Mouse (Mus musculus) left cerebral cortex, postnatal 4 days (tissue): ENCODE results near the gene Naa10. TPM values are rescaled to one million over a fixed set of nuclear protein-coding genes. Genes with fewer than 3 reads are reported as not detected.

ENCODE experiments used
- DNase-seq: peaks from one replicate; pipeline ENCODE4 v3.0.0-alpha.2; 2022
- intact Hi-C: fragments of 180-260 bp; cut with DNase I; formaldehyde crosslinking; loops from one replicate; pipeline ENCODE4 v1.15.1; 2025
- total RNA-seq, 2 experiments: library from RNA; stranded (reverse); gene quantifications; 2 replicates each; pipeline ENCODE4 v1.2.3; 2021

The Naa10 gene
- total RNA-seq = 10 to 100 TPM; 66.9 to 73.6 TPM

DNA sequence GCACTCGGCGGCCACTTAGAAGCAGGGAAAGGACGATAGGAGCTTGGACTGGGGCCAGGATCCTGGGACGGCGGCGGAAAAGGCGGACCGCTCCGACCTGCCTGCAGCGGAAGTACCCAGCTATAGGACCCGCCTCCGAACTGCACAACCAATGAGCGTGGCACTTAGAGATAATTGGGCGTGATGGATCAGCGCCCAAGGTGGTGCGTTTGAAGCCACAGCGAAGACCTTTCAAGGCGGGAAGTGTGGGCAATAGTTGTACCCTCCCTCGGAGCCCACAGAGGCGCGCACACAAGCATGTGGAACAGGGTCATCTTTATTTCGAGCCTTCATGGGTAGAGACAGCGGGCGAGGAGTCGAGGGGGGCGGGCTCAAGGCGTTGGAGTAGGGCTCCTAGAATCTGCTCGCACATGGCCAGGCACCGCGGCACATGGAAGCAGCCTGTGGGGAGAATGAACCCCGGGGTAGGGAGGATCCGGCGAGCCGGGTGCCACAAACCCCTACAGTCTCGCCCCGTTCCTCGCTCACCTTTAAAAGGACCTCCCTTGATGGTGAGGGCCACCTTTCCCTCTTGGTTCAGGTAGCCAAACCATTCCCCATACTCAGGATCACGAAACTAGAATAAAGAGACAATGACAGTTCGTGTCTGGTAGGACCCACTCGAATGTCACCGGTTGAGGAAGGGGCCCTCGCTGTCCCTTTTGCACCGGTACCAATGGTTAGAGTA lies at the start of gene Naa10, which contains the start of gene Arhgap4:
Gene Naa10 (minus strand): TSS at position 122 of the 727 bp plus-strand sequence.
Gene Arhgap4 (minus strand): TSS at position 48 of the 727 bp plus-strand sequence.
- DNase-seq = peak; percentile 95
- intact Hi-C loops = no loop called here

DNA sequence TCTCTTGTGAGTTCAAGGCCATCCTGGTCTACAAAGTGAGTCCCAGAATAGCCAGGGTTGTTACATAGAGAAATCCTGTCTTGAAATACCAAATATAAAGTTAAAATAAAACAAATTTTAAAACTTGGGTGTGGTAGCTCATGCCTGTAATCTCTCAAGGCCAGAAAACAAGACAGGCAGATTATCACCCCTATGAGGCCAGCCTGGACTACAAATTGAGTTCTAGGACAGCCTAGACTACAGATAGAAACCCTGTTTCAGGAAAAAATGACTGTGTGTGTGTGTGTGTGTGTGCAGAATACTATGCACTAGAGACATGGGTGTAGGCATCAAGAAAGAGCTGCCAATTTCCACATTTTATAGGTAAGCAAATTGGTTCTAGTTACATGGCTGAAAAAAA lies 49.0 kb upstream of the Naa10 start:
- no peak for DNase-seq
- intact Hi-C loops = loop anchor here (5.0 kb wide), 1 partner anchor 52 kb away; the partner anchor contains the start of gene Irak1

DNA sequence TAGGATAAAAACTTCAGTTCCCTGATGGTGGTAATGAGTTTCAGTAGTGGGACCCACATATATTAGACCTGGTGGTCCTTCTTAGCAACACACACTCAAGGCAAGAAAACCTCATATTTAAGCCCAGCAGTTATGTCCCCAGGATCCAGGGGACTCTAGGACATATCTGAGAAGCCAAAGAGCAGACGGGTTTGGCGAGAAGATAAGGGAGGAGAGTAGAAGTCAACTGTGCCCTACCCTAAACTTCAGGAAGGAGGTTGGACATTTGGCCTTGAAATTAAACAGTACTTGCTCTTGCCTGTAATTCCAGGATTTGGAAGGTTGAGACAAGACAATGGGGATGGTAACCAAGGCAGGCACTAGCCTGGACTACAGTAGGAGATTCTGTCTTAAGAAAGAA lies 48.0 kb upstream of the Naa10 start:
- intact Hi-C loops = loop anchor here (5.0 kb wide), 1 partner anchor 53 kb away; the partner anchor contains the start of gene Irak1
- DNase-seq = no peak

DNA sequence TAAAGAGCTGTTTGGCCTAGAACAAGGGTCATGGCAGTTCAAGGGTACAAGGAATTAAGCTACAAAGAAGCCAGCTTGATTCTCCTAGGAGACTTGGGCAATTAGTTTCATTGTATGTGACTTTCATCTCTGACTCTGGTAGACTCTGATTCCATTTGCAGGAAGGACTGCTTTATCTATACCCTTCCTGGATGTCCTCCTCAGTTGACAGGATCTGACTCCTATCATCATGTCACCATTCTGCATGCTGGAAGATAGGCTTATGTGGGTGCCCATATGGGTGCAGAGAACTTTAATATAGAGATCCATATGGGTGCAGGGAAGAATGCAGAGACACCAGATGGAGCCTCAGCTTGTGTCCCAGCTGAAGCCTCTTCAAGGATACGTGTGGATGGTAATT lies 47.4 kb upstream of the Naa10 start:
- intact Hi-C loops = no loop called here
- DNase-seq = no peak

DNA sequence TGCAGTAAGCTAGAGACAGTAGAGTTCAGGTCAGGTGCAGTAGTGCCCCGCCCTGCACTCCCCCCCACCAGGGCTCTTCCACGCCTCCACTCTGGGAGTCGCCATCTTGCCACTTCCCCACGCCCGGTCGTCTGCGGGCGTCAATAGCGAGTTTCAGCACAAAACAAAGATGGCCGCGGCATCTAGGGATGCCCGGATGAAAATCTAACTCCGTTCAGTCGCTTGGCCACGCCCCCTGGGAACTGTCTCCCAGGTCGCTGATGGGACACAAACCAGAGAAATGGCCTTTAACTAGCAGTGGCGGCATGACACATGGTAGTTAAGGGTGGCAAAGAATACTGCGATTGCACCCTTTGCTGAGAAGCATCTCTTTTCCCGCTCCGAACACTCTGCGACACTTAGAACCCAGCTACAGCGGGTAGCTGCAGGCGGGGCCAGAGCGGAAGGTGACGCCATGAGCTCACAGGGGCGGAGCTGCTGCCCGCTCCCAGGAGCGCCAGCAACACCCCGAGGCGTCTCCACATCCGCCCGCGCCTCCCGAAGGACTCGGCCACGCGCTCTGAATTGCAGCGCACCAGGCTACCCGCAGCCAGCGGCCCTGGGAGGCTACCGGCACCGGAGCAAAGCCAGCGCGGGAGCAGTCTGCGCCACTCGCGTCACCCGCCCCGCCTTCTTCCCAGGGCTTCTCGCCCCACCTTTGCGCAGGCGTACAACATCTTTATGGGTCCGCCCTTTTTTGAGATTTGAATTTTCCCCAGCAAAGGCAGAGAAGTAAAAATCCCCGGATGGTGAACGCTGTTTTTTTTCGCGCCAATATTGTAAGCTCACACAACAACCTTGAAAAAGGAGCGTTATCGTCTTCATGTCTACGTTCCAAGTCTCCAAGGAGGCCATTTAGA lies 45.7 kb upstream of the Naa10 start:
- intact Hi-C loops = no loop called here
- peak; percentile 92 for DNase-seq

DNA sequence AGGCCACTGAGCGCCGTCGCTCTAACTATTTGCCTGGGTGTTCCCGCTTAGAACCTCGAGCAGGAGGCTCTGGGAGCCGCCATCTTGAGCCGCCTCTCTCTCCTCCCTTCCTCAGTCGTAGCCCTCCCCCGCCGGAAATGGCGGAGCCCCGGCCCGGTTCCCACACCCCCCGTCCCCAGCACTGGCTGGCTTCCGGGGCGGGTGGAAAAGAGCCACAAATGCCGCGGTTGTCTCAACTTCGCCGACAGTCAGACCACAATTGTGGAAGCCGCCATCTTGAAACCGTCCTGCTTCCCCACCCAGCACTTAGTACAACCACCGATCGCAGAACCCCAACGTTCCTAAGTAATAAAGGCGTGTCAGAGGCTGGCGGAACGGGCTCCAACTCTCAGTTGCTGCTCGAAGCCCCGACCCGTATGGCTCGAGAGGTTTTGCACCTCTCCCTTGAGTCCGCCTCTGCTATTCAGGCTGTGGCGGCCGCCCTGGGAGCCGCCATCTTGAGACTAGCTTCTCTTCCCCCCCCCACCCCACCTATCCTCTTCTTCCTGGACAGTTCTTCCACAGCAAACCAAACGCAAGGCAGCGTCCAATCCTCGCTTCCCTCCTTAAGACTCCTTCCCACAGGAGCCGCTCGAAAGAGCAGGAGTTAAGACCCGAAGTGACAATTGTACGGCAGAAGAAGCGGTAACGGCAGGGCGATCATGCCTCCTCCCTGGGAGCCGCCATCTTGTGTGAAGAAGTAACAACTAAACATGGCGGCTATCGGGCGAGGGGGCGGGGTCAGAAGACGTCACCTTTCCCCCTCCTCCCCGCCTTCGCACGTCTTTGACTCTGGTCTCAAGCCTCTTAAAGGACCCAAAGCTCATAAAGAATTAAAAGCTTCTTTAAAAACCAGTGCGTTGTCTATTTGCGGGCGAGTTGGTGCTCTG lies 44.8 kb upstream of the Naa10 start, which contains the start of gene Hcfc1:
Gene Hcfc1 (minus strand): TSS at position 110 of the 929 bp plus-strand sequence.
- peak; percentile 91 for DNase-seq
- intact Hi-C loops = no loop called here

DNA sequence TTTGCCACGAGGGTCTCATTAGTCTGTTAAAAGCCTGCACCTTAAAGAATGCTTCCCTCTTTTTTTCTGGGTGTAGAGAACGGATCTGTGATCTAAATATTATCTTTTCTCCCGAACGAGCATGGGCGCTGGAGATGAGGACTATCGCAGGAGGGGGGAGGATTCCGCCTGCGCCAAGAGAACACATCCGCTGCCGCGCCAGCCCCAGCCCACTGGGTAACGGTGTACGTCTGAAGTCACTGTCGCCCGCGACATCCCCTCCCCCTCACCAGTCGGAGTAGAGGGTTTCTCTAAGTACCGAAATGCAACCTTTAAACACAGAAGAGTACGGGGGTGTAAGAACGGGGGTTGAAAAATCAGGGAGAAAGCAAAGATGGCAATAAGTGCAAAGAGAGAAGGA lies 43.6 kb upstream of the Naa10 start:
- intact Hi-C loops = no loop called here
- DNase-seq = peak; percentile 36

DNA sequence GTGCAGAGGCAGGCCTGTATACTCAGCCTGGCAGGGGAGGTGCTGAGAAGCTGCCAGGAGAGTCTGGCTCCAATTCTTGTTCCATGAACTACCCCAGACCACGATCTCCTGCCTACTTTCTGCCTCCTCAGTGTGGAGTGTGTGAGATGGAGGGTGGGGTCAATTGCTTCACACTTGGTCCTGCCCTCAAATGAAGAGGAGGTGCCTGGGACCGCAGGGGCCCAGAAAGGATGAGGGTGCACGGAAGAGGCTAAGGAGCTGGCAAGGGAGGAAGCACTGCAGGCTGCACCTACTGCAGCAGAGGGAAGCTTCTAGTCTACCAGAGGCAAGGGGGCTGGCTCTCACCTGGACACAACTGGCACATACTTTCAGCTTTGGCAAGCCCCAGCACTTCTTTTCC lies 42.6 kb upstream of the Naa10 start:
- intact Hi-C loops = no loop called here
- DNase-seq = no peak

DNA sequence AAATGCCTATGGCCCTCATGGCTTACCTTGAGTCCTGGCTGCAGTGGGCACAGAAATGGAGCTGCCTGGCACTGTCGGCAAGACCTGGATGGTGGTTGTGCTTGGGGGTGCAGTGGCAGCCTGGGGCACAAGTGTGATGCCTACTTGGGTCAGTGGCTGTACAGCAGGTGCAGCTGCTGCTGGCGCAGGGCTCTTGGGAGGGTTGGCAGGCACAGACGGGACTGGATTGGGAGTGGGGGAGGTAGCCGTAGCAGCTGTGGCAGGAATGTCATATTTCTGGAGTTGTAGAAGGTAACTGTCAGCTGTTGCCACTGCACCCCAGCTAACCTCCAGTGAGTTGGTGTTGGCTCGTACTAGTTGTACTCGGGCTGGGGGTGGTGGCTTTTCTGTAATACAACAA lies 33.2 kb upstream of the Naa10 start:
- DNase-seq = no peak
- intact Hi-C loops = loop anchor here (10.0 kb wide), 1 partner anchor 280 kb away; no protein-coding TSS in a partner anchor

DNA sequence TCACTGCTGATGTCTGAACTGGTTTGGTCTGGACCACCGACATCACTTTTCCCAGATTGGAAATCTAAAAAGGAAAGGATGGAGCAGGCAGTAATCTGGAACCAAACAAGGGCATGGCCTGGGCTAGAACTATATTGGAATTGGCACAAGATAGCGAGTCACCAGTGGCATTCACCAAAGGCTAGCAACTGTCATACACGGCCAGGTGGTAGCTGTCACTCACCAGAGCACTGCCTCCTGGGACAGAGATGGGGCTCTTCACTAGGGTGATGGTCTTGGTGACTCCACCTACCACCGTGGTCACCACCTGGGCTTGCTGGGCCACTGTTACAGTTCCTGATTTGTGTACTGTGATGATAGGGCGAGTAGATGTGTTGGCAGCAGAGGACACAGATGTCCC lies 30.9 kb upstream of the Naa10 start:
- intact Hi-C loops = loop anchor here (10.0 kb wide), 1 partner anchor 282 kb away; no protein-coding TSS in a partner anchor
- no peak for DNase-seq

DNA sequence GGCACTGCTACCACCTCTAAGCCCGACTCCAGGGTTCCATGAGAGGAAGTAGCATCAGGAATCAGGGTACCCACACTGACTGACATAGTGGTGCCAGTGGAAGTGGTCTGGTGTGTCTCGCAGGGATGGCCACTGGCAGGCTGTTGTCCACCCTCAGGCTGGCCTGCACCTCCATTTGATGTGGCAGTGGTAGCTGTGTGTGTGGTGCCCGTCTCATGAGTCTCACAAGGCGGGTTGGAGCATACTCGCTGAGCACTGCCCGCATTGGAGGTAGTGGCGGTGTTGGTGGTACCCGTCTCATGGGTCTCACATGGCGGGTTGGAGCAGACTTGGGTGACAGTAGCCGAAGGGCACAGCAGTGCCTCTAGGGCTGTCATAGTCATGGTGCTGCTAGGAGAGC lies 27.6 kb upstream of the Naa10 start:
- intact Hi-C loops = no loop called here
- no peak for DNase-seq

DNA sequence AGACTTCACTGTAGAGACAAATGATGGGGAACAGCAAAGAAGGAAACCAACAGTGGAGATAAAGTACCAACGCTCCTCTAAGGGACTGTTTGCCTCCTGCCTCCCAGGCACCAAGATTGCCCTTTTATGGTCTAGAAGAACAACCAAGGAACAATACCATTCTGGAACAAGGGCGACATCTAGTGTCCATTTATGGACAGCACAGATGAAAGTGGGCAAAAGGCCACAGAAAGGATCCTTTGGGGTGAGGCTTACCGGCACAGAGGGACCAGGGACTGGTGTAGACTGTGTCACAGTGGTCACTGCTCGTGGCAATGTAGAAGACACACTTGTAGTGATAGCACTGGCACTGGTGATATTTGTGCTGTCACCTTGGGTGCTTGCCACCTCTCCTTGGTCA lies 26.9 kb upstream of the Naa10 start:
- intact Hi-C loops = no loop called here
- peak; percentile 42 for DNase-seq

DNA sequence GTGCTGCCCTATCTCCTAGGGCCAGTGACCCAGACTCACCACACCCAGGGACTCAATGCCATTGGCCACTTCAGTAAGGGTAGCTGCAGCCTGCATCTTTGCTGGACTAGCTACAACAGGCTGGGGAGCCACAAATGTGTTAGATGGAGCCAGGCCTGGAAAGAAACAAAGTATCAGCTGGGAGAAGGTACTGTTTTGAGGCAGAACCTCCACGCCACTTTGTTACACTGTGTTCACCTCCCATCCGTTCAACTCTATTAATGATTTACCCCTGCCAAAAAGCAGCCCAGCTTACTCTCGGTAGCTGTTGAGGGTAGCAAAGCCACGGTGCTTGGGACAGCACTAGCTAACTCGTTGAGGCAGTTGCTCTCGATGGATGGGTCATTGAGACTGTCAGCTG lies 25.2 kb upstream of the Naa10 start:
- intact Hi-C loops = no loop called here
- DNase-seq = no peak

DNA sequence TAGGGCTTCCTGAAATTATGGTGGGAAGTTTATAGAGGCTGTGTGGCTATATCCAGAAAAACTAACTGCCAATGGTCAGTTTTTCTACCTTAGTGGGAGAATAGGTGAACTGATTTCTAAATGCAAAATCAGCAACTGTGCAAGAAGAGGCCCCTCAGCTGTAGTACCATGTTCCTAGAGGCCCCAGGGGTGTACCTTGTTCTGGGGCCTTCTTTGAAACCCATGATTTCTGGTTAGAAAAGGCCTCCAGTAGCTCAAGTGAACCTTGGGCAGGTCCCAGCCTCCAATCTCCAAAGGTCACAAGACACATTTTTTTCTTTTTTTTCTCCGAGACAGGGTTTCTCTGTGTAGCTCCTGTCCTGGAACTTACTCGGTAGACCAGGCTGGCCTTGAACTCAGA lies 20.6 kb upstream of the Naa10 start:
- intact Hi-C loops = no loop called here
- no peak for DNase-seq

DNA sequence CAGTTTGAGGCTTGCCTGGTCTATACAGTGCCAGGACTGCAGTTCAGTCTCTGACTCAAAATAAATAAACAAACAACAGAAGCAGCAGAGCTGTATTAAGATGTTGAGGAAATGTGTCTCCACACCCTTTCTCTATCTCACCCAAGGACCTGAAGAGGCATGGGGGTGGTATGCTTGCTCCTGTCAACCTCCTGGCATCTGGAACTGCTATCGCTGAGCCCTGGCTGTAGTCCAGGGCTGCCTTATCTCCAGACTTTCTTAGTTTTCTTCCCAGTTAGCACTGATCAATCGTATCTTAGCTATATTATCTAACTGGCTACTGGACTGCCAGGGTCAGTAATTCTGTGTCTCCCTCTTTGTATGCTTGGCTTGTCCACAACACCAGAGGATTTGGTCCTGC lies 20.1 kb upstream of the Naa10 start:
- DNase-seq = no peak
- intact Hi-C loops = no loop called here

DNA sequence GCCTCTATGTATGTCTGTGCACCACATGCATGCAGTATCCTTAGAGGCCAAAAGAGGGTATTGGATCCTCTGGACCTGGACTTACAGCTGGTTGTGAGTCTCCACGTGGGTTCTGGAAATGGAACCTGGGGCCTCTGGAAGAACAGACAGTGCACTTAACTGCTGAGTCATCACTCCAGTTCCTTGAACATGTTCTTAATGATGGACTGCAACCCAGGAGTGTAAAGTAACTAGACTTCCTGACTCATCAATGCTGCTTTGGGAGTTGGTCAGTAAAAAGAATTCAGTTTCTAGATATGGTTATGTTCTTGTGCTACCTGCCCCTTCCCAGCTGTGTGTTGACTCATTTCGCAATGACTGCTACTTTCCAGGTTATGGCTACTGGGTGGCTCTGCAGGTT lies 10.1 kb upstream of the Naa10 start:
- intact Hi-C loops = no loop called here
- no peak for DNase-seq

DNA sequence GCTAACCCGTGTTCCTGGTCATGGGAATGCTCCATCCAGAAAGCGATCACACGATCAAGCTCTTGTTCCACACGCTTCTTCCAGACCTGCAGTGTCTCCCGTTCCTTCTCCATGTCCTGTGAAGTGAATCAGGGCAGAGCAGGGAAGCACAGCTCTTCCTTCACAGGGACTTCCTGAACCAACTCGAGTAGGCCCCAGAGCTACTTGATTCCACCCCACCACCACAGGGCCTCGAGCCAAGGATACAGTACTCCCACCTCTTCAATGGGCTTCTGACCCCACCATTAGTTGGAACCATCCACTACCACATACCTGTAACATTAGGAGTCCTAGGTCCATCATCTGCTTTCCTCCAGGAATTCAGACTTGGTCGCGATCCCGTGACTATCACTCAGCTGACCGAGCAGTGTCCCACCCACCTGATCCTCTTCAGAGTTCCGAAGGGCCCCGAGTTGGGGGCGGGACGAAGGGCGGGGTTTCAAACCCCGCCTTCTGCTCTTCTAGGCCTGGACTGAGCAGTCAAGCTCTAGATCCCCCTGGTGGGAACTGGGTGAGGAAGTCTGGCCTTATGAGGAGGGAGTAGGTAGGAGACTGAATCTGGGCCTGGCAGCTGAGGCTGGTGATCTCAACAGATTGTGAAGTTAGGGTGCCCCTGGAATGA lies 8.8 kb upstream of the Naa10 start, which contains the start of gene Renbp:
Gene Renbp (minus strand): TSS at position 449 of the 661 bp plus-strand sequence.
- intact Hi-C loops = no loop called here
- DNase-seq = peak; percentile 28

DNA sequence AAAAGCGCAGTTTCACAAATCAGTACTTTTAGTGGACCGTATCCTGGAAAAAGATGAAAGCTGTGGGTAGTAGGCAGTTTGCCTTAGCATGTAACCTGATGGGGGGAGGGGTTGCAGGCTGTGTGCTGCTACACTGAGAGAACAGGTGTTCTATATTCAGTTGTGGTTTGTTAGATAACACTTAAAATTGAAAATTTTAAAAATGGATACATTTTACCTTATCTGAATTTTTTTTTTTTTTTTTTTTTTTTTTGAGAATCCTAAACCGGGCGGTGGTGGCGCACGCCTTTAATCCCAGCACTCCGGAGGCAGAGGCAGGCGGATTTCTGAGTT lies 772 bp upstream of the Naa10 start:
- intact Hi-C loops = no loop called here
- DNase-seq = no peak

DNA sequence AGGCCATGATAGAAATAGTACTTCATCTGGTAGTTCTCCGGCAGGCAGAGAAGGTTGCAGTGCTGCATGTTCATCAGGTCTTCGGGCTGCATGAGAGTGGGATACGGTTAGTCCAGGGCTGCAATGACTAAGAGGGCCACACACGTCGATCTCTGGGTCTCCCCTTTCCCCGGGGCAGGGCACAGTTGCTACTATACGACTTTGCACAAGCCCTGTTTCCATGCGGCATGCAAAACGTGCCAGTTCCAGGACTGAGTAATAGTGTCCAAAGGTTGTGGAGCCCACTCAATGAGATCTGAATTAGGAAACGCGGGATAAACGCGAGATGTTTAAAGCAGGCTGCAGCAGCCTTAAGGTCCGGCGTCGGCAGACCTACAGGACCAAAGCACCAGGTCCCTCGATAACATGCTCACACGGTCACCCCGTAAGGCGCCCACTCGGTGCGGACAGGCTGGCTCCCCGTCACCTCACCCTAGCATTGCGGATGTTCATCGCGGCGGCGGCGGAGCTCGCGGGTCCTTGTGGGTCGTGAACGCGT lies 390 bp downstream of the Naa10 start:
- intact Hi-C loops = no loop called here
- no peak for DNase-seq

DNA sequence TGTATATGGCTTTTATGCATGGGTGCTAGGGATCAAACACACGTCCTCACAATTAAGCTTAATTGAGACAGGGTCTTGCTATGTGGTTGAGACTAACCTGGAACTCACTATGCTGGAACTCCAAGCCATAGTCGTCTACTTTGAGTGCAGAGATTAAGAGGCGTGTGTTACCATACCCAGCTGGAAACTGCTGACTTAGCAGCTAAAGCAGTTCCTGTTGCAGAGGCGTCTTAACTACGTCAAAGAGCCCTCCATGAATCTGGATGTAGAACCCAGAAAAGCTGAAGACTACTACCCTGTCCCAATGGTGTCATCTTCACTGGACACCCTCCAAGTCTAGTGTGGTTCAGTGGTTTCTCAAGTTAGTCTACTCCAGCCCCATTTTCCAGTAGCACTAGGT lies 3.1 kb downstream of the Naa10 start:
- no peak for DNase-seq
- intact Hi-C loops = no loop called here
